Mouse (Mus musculus) brain, embryonic 18.5 days (tissue): ENCODE measurements around the gene Srgap3.
"Not testable (repeated sequence)": the region's sequence is repeated elsewhere in the genome, so short reads cannot be mapped to it uniquely, and the experiment has no call there.

Experiments
- DNase-seq: peaks from one replicate; pipeline ENCODE4 v3.0.0-alpha.2; 2012; ENCODE audit warnings: low read depth, low spot score

Gene Srgap3

DNA sequence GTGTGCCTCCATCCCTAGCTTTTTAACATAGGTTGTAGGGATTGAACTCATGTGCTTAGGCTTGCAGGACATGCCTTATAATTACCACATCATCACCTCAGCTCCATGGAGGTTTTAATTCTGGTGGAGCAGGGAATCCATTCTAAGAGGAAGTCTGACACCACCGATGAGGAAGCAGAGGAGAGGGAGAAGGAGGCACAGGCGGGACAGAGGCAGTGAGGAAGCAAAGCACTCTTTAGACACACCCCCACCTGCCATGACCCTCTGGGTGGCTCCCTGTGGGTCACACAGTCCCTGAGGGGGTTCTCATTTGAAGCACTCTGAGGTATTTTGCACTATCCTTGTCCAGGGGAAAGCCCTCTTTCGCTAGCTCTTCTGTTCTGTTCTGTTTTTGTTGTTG is 194.5 kb downstream of the Srgap3 start:
- no peak for DNase-seq

DNA sequence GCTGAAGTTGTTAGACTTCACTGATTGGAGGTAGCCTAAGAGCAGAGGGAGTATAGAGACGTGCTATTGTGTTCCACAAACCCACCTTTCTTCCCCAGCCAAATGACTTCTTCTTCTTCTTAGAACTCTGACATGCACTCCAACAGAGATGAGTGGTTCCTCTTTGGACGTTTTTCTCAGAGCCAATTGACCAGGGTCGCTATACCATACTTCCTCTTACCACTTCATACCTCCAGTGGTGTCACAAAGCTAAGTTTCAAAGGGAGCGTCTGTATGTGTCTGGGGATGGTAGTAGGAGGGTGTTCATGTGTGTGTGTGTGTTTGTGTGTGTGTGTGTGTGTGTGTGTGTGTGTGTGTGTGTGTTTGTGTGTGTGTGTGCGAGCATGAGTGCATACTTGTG is 195.1 kb downstream of the Srgap3 start:
- no peak for DNase-seq

DNA sequence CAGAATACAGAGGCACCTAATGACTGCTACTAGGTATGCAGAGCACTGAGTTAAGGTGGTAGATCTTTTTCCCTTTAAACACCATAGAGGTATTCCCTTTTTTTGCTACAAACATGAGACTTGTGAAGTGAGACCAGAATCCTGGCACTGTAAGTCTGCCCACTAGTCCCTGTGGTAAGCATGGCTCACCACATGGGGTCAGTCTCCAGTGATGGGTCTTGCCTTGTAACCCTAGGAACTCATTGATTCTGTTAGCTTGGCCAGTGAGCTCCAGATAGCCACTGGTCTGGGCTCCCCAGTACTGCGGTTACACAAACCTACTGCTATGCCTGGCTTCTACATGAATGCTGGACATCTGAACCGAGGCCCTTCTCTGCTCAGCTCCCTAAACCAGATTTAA is 204.8 kb downstream of the Srgap3 start:
- no peak for DNase-seq

DNA sequence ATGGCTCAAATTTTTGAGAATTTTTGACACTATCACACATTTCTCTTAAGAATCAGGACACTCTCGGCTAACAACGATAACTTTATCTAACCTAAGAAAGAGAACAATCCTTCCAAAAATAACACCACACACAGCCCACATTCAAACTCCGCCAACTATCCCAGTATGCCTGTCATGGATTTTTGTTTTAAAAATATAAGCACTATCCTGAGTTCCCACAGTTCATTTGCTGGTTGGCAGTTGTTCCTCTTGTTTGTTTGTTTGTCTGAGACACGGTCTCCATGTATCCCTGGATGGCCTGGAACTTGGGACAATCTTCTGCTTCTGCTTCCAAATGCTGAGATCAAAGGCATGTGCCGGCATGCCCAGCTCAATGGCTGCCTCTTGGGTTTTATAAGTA is 205.3 kb downstream of the Srgap3 start:
- no peak for DNase-seq

DNA sequence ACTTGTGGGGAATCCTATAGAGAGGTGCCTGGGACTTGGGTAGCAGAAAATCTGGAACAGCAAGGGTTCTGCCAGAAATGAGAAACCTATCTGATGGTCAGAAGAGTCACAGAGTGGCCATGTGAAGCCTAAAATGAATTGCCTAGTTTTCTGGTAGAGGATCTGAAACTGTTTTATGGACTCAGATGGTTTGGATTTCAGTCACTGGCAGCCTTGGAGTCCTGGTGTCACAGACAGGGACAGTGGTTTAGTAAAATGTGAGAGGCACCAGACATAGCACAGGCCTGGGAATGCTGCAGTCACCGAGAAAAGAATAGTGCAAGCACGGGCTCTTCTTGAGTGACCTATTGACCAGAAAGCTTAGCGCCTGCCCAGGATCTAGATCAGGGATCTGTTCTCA is 207.4 kb downstream of the Srgap3 start:
- no peak for DNase-seq

DNA sequence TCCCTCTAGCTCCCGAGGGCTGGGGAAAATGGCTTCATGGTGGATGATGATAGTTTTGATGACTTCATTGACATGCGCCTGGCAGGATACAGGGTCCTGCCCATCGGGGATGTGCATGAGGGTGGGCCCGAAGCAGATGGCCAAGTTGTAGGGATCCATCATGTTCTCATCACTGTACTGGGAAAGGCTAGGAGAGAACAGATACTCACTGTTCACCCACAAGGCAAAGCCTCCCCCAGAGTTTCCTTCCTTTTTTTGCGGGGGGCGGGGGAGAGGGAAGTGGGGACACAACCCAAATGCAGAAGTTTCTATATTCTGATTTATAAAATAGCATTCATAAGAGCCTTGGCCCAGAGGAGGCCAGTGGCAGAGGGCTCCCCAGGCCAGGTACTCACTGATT is 208.1 kb downstream of the Srgap3 start:
- DNase-seq: no peak

DNA sequence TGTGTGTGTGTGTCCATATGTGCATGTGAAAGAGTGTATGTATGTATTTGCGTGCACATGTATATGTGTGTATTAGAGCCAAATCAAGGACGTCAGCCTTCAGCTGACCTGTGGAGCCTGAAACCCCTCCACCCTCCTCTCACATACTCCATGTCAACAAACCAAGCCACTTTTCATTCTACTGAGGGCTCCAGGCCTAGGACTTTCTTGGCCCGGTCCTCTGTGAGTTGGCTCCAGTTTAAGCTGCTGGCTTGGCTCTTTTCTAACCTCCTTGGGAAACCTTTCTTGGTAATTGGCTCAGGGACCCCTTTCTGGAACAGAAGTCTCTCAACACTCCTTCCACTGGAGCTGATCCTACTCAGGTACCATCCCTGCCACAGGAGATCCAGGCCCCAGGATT is 210.6 kb downstream of the Srgap3 start:
- no peak for DNase-seq

DNA sequence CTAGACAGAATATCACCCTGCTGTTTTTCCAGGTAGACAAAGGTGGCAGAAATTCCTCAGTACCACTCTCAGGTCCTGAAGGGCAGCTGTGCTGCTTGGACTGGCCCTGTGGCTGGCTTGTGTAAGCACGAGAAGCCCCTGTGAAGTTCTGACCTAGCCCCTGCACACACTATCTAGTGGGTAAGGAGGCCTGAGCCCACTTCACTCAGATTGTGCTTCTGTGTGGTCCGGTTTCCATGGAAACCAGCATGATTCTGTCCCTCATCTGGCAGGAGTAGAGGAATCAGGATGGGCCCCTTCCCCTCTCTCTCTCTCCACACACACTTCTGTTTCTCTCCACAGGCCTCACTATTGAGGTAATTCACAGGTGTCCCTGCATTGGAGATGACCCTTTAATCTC is 212.0 kb downstream of the Srgap3 start:
- DNase-seq: no peak

DNA sequence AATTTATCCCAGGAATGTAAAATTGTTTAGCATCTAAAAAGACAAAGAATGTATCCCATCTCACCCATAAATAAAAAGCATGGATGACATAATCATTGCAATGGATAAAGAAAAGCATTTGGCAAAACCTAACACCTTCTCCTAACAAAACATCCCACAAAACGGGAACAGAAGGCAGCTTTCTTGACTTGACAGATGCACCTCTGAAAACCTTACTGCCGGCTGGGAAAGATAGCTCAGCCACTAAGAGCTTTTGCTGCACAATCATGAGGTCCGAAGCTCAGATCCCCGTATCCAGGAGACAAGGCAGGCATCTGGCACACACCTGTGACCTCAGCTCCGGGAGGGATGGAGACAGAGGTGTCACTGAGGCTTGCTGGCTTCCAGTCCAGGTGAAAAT is 213.1 kb downstream of the Srgap3 start:
- DNase-seq: no peak

DNA sequence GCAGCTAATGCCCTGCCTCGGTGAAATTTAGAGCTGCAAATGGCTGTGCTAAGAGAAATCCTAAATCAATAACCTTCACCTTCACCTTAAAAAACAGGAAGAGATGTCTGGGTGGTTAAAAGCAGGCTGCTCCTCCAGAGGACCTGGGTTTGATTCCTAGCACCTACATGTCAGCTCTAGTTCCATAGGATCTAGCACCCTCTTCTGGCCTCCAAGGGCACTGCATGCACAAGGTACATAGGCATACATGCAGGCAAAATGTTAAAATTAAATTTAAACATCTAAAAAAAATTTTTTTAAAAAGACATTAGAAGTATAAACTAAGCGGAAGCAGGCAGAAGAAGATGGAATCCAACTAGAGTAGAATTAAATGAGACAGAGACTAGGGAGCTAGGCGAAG is 214.6 kb downstream of the Srgap3 start:
- DNase-seq: no peak

DNA sequence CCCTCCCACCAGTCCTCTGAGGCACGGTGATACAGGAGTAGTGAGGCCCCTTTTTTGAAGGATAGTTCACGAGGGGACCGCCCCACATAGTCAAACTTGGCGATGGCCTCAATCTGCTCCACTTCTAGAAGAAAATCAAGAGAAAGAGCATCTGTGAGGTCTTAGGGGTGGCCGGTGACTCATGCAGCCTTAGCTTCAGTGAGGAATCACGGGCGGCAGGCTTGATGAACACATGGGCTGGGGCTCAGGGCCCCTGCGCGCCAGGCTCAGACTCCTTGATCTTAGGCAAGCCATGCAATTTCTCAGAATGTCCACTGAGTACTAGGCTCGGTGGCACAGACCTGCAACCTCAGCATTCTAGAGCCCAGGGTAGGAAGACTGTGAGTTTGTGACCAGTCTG is 215.7 kb downstream of the Srgap3 start:
- no peak for DNase-seq

DNA sequence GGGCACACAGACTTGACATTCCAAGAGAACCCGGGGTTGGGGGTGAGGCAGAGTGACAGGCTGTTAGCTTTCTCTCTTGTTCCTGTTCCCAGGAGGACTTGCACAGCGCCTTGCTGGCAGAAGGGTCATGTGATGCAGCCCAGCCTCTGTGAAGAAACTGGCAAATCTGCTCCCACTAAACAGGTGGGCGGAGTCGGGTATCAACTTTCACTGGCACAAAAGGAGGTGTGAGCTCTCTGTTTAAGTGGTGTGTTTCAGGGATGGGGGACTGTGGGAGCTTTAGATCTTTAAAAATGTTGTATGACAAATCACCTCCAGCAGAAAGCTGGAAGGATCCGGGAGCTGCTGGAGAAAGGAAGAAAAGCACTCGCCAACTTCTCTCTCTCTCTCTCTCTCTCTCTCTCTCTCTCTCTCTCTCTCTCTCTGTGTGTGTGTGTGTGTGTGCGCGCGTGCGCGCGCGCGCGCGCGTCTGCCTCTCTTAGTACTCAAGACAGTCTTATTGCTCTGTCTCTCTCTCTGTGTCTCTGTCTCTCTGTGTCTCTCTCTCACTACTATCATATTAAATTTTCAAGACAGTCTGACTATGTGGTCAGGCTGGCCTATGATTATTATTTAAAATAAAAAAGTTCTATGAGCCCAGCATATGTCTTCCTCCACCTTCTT is 218.2 kb downstream of the Srgap3 start:
- peak; percentile 56 for DNase-seq

DNA sequence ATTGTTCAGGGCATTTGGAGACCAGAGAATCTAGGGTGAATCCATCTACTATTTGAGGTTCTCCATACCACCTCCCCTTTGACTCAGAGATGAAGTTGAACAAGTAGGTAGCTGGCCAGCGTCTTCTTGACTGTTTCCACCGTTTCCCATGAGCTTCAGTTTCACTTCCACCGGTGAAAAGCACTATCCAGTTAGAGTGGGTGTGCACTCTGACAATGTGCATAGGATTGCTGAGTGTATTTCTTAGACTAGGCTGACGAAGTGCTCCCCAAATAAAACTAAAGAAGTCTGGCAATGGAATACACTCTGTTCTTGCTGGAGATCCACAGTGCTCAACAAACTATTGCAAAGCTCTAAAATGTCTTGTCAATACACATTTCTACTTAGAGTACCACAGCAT is 221.6 kb downstream of the Srgap3 start:
- DNase-seq: no peak

DNA sequence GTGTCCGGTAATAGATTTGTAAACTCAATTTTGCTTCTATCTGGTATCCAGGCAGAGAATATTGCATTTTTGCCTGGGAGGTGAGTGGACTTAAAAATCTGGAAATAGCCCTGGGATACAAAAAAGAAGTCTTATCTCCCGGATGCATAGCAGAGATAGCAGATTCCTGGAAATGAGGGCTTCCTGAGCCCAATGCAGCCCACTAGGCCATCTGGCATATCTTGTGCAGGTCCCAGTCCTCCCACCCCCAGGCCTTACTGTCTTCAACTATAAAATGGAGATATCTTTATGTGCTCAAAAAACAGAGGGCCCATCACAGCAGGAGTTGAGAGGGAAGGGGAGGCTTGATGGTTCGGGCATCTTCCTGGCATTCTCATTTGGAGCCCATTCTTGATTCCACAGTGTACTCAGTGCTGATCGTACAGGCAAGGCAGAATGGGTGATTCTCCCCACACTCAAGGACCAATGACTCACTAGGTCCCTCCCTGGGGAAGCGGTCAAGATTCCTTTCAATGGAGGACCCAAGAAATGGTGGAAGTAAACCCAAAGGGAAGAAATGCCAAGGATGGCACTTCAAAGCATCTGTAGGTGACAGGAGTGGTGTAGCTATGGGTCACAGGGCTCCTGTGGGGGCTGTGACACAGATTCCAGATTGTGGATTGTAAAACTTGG is 226.5 kb downstream of the Srgap3 start:
- DNase-seq: no peak

DNA sequence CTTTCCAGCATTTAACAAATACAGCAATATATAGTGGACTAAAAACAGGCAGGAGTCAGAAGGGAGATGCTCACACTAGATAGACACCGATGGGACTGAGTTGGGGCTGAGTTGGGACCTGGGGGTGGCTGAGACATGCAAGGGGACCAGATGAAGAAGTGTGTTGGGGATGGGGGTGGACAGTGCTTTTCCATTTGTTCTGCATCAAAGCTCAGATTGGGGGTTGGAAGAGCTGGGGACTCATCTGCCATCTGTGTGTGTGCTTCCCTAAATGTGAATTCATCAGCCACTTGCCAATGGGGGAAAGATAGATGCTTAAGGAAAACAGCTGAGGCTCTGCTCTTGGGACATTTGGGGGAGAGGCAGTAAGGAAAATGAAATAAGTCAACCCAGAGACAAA is 227.1 kb downstream of the Srgap3 start:
- DNase-seq: no peak

DNA sequence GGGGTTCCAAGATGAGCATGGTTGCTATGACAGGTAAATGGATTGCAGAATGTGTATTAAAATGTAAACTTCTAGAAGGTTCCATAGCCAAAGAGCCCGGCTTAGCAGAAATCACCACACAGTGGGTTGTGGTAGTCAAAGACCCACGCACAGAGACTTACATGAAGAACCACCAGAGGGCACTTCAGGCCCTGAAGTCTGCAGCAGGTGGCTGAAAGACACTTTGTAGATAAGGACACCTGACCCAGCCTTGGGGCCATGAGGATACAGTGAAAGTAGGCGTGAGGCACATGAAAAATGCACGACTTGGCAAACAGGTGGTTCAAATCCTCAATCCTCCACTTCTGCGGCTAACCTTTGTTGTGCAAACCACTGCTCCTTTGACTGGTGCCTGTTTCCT is 229.9 kb downstream of the Srgap3 start:
- DNase-seq: no peak

DNA sequence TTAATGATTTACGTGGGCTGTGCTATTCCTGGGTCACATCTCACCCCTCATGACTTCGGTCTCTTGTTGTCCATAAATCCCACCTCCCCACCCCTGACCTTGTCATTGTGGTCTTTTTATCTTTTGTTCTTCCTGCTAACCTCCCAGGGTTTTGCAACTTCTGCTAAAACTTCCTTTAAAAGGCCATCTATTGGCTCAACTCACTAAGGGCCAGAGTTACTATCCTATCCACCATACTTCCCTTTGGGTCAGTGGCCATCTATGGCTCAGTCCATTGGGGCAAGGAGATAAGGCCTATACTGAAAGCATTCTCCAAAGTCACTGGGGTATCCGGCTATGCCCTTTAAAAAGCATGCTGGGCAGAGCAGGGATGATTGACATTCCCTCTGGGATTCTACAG is 233.1 kb downstream of the Srgap3 start:
- DNase-seq: no peak

DNA sequence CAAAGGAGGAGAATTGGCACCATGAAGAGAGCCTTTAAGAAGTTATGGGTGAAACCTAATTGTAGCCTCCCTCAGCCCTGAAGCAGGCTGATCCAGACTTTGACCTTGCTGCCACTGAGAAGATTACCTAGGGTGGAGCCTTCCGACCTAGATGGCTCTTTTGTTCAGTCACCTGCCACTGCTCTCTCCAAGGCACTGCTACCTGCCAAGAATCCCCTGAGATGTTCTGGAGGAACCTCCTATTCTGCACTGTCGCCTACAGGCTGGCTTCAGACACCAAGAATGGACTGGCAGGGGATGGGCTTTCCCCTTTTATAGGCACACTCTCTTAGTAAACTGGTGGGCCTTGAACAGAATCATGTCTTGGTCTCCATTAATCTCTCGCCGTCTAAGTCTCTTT is 244.8 kb downstream of the Srgap3 start:
- not testable (repeated sequence) for DNase-seq

DNA sequence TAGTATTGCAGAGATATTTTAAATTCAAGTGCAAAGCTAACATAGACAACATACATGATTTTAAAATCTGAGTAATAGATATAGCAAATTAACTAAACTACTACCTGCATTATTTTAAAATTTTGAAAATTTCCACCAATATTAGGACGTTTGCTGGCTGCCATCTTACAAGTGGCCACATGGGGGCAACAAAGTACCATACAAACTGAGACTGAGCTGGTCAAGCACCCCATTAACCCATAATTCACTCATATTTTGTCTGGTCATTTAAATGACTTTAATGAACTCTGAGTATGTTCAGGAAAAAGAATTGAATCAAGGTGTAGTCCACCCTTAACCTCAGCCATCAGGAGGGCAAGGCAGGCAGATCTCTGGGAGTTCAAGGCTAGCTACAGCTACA is 246.7 kb downstream of the Srgap3 start:
- no peak for DNase-seq

DNA sequence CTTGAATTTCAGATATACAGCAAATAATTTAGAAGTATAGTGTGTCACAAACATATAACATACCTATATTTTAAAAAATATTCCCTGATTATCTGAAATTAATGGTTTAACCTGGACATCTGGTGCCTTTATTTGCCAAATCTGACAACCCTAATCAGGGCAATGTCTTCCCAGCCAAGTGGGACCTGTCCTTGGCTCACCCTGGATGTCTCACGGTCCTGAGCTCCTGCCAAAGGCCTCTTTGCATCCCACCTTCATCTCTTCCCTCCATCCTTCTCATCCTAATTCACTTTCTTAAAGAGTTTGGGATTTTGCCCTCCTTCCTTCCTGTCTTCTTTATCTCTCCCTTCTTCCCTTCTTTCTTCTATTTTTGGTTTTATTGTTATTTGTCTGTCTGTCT is 248.0 kb downstream of the Srgap3 start:
- no peak for DNase-seq

DNA sequence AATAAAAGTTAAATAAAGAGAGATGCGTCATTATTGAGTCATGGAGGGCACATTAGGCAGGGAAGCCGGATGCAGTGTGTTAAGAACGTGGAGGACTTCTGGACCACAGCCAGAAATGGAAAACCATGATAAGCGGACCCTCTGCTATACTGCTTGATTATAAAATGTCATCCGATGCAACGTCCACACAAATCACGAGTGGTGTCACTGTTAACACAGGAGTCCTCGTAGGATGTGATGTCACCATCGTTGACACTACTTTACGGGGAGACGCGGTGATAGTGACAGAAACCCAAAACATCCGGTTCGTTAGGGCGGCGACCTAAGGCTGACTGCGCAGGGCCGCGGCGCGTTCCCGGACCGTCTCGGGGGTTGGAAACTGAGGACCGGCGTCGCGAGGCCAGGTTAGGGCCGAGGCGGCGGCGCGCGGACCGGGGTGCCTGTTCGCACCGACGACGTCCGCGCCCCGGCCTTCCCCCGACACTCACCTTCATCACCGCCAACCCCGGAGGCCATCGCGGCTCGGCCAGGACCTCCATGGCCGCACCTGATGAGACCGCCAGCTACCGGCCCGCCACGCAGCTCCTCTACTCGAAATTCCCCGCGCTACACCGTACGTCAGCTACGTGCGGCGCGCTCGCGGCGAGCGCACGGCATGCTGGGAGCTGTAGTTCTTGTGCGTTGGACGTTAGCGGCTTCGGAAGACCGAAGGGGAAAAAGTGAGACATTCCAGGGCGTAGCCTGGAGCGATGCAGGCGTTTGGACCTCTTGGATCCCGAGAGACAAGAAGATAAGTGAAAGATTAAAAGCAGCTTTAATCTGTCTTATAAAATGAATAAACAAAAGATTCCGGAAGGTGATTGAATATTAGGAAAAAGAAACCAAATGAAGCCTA is 250.8 kb downstream of the Srgap3 start, which contains the start of gene Rad18:
TSS of gene Rad18 (minus strand) at position 631 of the 895 bp plus-strand sequence.
- peak; percentile 71 for DNase-seq

DNA sequence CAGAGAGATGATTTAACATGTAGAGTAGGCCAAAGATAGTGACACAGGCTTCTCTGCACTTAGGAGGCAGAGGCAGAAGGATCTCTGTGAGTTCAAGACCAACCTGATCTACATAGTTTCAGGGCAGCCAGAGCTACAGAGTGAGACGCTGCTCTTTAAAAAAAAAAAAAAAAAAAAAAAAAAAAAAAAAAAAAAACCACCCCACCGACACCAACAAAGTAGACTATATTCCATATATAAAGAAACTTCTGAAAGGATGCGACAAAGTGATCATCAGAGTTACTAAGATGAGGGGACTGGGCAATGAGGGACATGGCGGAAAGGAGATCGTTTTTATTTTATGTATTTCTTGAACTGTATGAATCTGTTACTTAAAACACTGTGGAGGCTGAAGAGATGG is 252.6 kb downstream of the Srgap3 start:
- DNase-seq: no peak

DNA sequence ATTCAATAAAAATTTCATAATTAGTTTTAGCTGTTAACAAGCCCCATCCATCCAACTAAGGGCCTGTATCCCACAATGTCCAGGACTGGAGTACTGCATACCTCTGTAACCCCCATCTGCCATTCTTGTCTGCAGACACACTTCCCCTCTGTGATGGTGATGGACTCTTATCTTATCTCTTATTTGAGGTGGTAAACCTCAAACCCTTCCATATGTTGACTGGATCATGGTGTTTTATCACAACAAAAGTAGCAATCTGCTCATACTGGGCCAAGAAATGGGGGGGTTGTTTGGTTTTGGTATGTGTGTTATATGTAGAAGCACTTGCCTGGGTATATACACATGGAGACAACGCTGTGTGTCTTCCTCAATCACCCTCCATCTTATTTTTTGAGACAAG is 255.5 kb downstream of the Srgap3 start:
- no peak for DNase-seq
